Mouse (Mus musculus) heart, postnatal 36 days (tissue): ENCODE measurements around the gene Nfkbie. TPM values are rescaled to one million over a fixed set of nuclear protein-coding genes. Genes with fewer than 3 reads are reported as not detected.

Experiments
- total RNA-seq, 2 experiments: library from RNA; stranded (reverse); gene quantifications; 2 replicates each; pipeline ENCODE4 v1.2.3; 2021

Nfkbie gene
- total RNA-seq, 2 experiments from 2014 or later = 1.4 to 1.5 TPM

Other genes starting within 250 kb of the Nfkbie start
- gene Cdc5l, start 122.0 kb upstream of the Nfkbie start, total RNA-seq = 10 to 100 TPM; 36.2 to 38.2 TPM
- gene Spats1, start 80.3 kb upstream of the Nfkbie start, total RNA-seq = under 1 TPM in 1 of 2 experiments, not detected in 1; 0.27 TPM
- gene Aars2, start 48.9 kb upstream of the Nfkbie start, total RNA-seq = 10 to 100 TPM; 19.4 to 19.6 TPM
- gene Tcte1, start 32.3 kb upstream of the Nfkbie start, total RNA-seq = not detected
- under 1 TPM in 1 of 2 experiments, not detected in 1; 0.08 TPM for gene Tmem151b, start 6.0 kb upstream of the Nfkbie start, total RNA-seq
- 10 to 100 TPM; 27.6 to 32.7 TPM for gene Slc35b2, start 8.2 kb downstream of the Nfkbie start, total RNA-seq
- 1,000 to 10,000 TPM; 1,126 to 1,337 TPM for gene Hsp90ab1, start 17.6 kb downstream of the Nfkbie start, total RNA-seq
- gene Slc29a1, start 43.9 kb downstream of the Nfkbie start, total RNA-seq = 10 to 100 TPM; 66.7 to 73.5 TPM
- not detected for gene Mymx, start 46.4 kb downstream of the Nfkbie start, total RNA-seq
- gene Capn11, start 103.6 kb downstream of the Nfkbie start, total RNA-seq = not detected
- 100 to 1,000 TPM; 140 to 155 TPM for gene Mrpl14, start 130.6 kb downstream of the Nfkbie start, total RNA-seq
- 10 to 100 TPM; 84.6 to 88.1 TPM for gene Tmem63b, start 131.2 kb downstream of the Nfkbie start, total RNA-seq
- gene 1600014C23Rik, start 178.1 kb downstream of the Nfkbie start, total RNA-seq = not detected